Mouse (Mus musculus) urinary bladder, adult 2 months (tissue): ENCODE results near the gene Tbc1d22a. TPM values are rescaled to one million over a fixed set of nuclear protein-coding genes. Genes with fewer than 3 reads are reported as not detected.
"Not testable (repeated sequence)": the region's sequence is repeated elsewhere in the genome, so short reads cannot be mapped to it uniquely, and the experiment has no call there.

Experiments
- DNase-seq: peaks from one replicate; pipeline ENCODE4 v3.0.0; 2022; ENCODE audit warnings: low spot score
- polyA plus RNA-seq: library from polyadenylated mRNA; depleted of rRNA; stranded (reverse); fragments of >200 nt; gene quantifications from 2 replicates; pipeline ENCODE4 v1.2.3, GENCODE M21; 2012; rRNA removed

Tbc1d22a gene
- polyA plus RNA-seq = 19.0 and 21.0 TPM in 2 replicates

- DNase-seq = peak; percentile 76
These were observed at the start of gene Tbc1d22a for GRCm38 (mm10) chr15:86213753-86214548. TSS of gene Tbc1d22a (plus strand) at chr15:86214459.

GRCm38 (mm10) chr15:86164718-86165345 is 49.4 kb upstream of the Tbc1d22a start:
- DNase-seq = no peak

GRCm38 (mm10) chr15:86165811-86166590 is 48.3 kb upstream of the Tbc1d22a start:
- DNase-seq = no peak

DNA sequence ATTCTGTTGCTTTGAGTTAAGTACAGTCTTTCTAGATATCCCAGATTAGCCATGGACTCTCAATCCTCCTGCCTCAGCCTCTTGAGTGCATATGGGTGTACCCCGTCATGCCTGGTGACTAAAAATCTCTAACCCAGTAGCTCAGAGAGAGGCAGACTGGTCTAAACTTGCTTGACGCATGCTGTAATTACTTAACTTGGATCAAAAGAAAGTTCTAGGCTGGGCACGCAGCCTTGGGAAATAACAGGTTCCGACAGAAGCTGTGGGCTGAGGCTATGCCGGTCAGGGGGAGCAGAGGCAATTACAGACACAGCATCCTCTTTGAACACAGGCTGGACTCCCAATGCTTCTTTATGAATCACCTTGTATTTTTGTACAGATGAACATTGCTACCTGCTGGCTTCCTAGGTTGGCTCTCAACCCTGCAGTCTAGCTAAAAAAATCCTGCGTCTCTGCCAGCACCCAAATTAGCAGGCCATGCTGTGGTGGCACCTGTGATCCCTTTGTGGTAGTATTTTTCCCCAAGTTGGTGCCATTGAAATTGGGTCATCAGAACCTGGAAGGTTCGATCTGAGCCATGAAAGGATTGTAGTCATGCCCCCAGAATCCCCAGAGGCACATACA is 47.1 kb upstream of the Tbc1d22a start:
- DNase-seq = no peak

GRCm38 (mm10) chr15:86167787-86168504 is 46.3 kb upstream of the Tbc1d22a start:
- DNase-seq = no peak

DNA sequence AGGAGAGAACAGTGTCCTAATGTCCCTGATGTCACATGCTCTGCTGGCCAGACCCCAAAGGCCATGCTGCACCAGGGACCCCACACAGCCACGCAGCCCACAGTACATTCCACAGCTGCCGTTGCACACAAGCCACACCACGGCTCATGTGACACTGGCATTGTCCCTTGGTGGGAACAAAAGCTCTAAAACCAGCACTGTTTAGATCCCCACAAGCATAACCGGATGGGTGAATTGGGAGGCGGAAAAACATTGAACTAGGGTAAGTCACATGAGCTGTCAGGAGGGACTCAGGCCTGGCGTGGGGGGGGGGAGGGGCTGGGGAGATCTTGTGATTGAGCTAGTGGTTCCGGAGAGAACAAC is 45.8 kb upstream of the Tbc1d22a start:
- DNase-seq = no peak

GRCm38 (mm10) chr15:86168941-86169816 is 45.1 kb upstream of the Tbc1d22a start:
- no peak for DNase-seq

DNA sequence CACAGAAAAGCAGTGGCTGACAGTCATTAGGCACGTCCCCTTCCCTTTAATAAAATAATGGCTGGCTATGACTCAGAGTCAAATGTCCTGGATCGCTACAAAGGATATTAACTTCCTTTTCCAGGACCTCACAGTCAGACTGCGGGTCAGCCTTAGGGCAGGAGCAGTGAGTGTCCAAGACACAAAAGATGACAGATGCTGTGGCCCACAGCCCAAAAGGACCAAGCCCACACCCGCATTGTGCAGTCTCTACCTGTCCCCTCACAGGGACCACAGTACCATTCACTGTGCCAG is 44.5 kb upstream of the Tbc1d22a start:
- no peak for DNase-seq

DNA sequence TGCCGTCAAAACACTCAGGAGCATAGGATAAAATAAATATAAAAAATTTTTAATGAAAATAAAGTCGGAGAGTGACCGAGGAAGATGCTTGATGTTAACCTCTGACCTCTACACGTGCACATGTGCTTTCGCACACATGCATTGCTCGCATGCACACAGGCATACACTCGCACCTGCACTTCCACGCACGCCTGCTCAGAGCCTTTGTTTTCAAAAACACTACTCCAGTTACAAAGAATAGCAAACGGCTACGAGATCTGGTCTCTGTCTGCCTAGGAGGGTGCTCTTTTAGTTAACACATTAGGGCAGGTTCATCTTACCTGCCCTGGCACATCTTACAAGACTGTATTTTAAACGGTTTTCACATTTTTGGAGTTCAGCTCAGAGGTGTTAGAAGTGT is 42.9 kb upstream of the Tbc1d22a start:
- DNase-seq = no peak

GRCm38 (mm10) chr15:86172124-86172523 is 42.1 kb upstream of the Tbc1d22a start:
- DNase-seq = no peak

DNA sequence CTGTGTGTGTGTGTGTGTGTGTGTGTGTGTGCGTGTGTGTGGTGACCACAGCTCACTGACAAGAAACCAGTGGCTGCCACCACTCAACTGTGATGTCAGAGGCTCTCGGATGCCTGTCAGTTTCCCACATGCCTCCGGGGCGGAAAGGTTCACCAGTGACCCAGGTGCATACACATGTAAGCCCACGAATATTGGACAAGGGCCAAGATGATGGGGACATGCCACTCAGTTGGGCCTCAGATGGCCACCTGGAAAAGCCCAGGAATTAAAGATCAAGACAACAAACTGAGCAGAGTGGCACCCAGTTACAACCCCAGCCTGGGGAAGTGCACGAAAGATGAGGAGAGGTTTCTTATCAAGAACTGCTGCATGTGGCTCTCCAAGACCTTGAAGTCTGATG is 41.7 kb upstream of the Tbc1d22a start:
- DNase-seq = no peak

DNA sequence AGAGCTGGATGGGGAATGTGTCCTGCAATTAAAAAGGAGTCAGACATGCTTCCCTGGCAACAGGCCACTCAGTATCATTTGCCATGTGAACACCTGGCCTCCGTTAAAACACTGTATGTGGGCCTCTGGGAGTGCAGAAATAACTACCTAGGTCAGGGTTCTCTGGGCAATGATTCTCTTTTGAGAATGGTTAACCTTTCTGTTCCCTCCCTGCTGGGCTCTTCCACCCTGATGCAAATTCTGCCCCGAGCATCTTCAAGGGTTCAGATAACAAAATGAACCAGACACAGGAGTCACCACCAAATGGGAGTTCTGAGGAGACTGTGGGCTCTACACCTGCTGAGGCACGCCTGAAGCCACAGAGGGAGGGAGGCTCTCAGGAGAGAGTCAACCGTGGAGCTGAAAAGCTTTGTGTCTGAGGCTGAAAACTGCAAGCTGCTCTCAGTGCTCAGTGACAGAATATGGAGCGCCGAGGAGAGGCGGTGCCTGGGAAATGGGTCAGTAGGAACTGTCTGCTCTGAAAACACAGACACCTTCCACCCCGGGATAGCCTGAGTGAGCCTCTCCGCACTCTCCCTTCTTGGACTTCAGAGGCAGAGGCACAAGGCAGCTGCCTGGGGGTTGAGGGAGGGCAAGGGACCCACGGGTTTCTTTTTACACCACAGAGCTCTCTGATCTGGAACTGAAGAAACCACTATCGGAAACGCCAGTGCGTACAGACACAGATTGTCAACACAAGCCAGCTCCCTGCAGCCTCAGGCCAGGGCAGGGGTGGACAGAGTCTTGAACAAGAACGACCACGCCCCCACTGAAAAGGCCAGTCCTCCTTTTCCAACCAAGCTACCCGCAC is 40.9 kb upstream of the Tbc1d22a start:
- no peak for DNase-seq

GRCm38 (mm10) chr15:86175253-86176050 is 38.8 kb upstream of the Tbc1d22a start:
- DNase-seq = no peak

DNA sequence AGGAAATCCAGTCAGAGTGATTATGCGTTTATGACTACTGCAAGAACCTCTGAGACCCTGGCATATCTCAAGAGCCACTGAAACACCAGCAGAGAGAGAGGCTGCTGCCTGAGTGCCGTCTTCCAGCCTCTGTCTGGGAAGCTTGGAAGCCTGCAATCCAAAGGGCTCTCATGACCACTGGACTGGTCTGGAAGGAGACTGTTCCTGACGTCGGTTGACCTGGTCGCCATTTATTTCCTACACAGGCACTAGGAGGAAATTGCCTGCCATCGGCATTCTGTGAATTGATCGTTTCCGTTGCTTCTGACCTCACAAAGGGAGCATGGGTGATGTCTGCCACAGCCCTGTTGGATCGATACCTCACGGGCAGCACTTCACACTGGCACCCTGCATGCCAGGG is 38.1 kb upstream of the Tbc1d22a start:
- DNase-seq = no peak

GRCm38 (mm10) chr15:86176771-86177702 is 37.2 kb upstream of the Tbc1d22a start:
- no peak for DNase-seq

- DNase-seq = not testable (repeated sequence)
These were observed 36.5 kb upstream of the Tbc1d22a start for GRCm38 (mm10) chr15:86177703-86178251.

GRCm38 (mm10) chr15:86178594-86178993 is 35.7 kb upstream of the Tbc1d22a start:
- DNase-seq = no peak
